Mouse (Mus musculus) stomach, embryonic 14.5 days (tissue): ENCODE data around the gene Cep126. TPM values are rescaled to one million over a fixed set of nuclear protein-coding genes. Genes with fewer than 3 reads are reported as not detected.

Source experiments
- ATAC-seq: fragments of 200-750 bp; cut with Nextera tagmentation; 2 replicates; pipeline ENCODE4 v1.8.0; 2017; ENCODE audit warnings: low read depth, moderate TSS enrichment; ENCODE audit not compliant: insufficient number of reproducible peaks, insufficient read depth, low FRiP score
- H3K27ac ChIP-seq: fragments of 300-500 bp; sonication (generic); 2 replicates; pipeline ENCODE4 v1.5.1; 2014; ENCODE audit warnings: mild to moderate bottlenecking, low read length, moderate library complexity, mixed read lengths
- H3K27me3 ChIP-seq: fragments of 300-500 bp; sonication (generic); 2 replicates; pipeline ENCODE4 v1.6.1; 2014; ENCODE audit warnings: low read length, control low read depth, mixed read lengths; ENCODE audit not compliant: control insufficient read depth, insufficient read depth
- H3K36me3 ChIP-seq: fragments of 300-500 bp; sonication (generic); 2 replicates; pipeline ENCODE4 v1.6.1; 2014; ENCODE audit warnings: mild to moderate bottlenecking, control low read depth, low read length, moderate library complexity, mixed read lengths; ENCODE audit not compliant: control insufficient read depth, insufficient read depth
- H3K4me1 ChIP-seq: fragments of 300-500 bp; sonication (generic); 2 replicates; pipeline ENCODE4 v1.6.1; 2014; ENCODE audit warnings: low read length, control low read depth, mixed read lengths; ENCODE audit not compliant: control insufficient read depth, insufficient read depth
- H3K4me2 ChIP-seq: fragments of 300-500 bp; sonication (generic); replicated peaks from 2 replicates; pipeline ENCODE4 v1.6.1; 2014; ENCODE audit warnings: low read depth, low read length, control low read depth
- H3K4me3 ChIP-seq: fragments of 300-500 bp; sonication (generic); 2 replicates; pipeline ENCODE4 v1.5.1; 2014; ENCODE audit warnings: low read depth, low read length, control low read depth
- H3K9ac ChIP-seq: fragments of 300-500 bp; sonication (generic); replicated peaks from 2 replicates; pipeline ENCODE4 v1.6.1; 2014; ENCODE audit warnings: low read depth, mild to moderate bottlenecking, control low read depth, low read length, moderate library complexity, mixed read lengths
- H3K9me3 ChIP-seq: fragments of 300-500 bp; sonication (generic); 2 replicates; pipeline ENCODE4 v1.6.1; 2016; ENCODE audit warnings: low read depth, low read length, control low read depth; ENCODE audit not compliant: control insufficient read depth
- whole genome bisulfite sequencing: fragments of 180-500 bp; shearing (Covaris S2); extraction: QIAGEN DNeasy Blood & Tissue Kit; methylation state at CpG from one replicate; pipeline ENCODE4 v1.1.7; 2014; 5-methylcytosine and 5-hydroxymethylcytosine counted together
- polyA plus RNA-seq: library from polyadenylated mRNA; unstranded; fragments of >200 nt; fragmentation: Nextera tagmentation; extraction: Ambion mirVana; gene quantifications from 2 replicates; pipeline ENCODE4 v1.2.1, GENCODE M21; 2014

Cep126 gene
- 3.6 and 3.7 TPM in 2 replicates for polyA plus RNA-seq

DNA sequence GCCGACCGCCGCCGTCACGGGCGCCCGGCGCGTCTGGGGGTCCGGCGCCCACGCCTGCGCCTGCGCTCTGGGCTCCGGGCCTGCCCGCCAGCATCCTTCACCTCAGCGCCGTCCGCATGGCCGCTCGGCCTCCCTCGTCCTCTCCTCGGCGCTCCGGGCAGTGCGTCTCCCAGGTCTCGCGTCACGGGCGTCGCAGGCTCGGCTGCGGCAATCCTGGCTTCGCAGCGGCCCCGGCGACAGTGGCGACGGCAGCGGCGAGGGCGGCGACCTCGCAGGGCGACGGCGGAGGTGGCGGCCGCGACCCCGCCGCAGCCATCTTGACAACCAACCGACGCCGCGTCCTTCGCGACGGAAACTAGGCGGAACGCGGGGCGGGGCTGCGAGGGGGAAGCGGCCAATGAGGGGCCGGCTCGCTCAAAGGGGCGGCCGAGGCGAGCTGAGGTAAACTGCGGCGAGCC is at the start of gene Cep126:
Gene Cep126 (minus strand): TSS at position 178 of the 458 bp plus-strand sequence.
- Histone ChIP-seq H3K4me3 (peak within 1 kb of the TSS; percentile 64), H3K4me2 (peak within 1 kb of the TSS; percentile 56), H3K36me3 (no peaks in the 10 kb centered on the region), H3K4me1 (no peaks in the 10 kb centered on the region), H3K9ac (peak within 1 kb of the TSS; percentile 28; the same call in 1 of the 2 replicates), H3K27ac (no peak within 1 kb of the TSS), H3K27me3 (no peaks in the 10 kb centered on the region), H3K9me3 (no peaks in the 10 kb centered on the region)
- peak; percentile 95 for ATAC-seq
- WGBS: under 1% methylated on average over 70 of the region's 72 CpGs

DNA sequence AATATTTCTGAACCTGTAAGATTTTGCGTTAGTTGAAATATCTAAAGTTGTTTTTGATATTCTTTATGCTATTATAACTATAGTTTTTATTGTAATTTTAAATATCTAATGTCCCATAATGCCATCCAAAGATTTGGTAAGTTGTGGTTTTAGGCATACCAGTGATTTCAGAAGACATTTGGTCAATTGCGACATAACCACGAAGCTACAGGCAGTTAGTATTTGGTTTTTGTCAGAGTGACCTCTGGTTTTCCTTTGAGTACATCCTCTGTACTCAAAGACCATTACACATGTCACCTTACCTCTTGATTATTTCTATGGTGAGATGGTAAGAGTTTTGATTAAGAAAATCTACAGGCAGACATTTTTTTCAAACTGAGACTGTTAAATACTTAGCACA is 45.5 kb upstream of the Cep126 start:
- ATAC-seq: no peak
- no peak overlapping the region for H3K4me3 ChIP-seq

GRCm38 (mm10) chr9:8177099-8177498 is 43.0 kb upstream of the Cep126 start:
- ATAC-seq: no peak
- Histone ChIP-seq H3K36me3 (no peaks in the 10 kb centered on the region), H3K9ac (no peak overlapping the region), H3K27me3 (no peaks in the 10 kb centered on the region), H3K4me1 (no peaks in the 10 kb centered on the region), H3K9me3 (no peaks in the 10 kb centered on the region), H3K27ac (no peak overlapping the region), H3K4me3 (no peak overlapping the region), H3K4me2 (no peak overlapping the region)
- 69% methylated on average over 3 of the region's 3 CpGs for WGBS

More for the DNA sequence above, 45.5 kb upstream of the Cep126 start:
- Histone ChIP-seq H3K9ac (no peak overlapping the region), H3K27ac (no peak overlapping the region), H3K27me3 (no peaks in the 10 kb centered on the region), H3K4me2 (no peak overlapping the region), H3K4me1 (no peaks in the 10 kb centered on the region), H3K36me3 (no peaks in the 10 kb centered on the region), H3K9me3 (no peaks in the 10 kb centered on the region)
- WGBS: 85% methylated on average over 3 of the region's 3 CpGs

DNA sequence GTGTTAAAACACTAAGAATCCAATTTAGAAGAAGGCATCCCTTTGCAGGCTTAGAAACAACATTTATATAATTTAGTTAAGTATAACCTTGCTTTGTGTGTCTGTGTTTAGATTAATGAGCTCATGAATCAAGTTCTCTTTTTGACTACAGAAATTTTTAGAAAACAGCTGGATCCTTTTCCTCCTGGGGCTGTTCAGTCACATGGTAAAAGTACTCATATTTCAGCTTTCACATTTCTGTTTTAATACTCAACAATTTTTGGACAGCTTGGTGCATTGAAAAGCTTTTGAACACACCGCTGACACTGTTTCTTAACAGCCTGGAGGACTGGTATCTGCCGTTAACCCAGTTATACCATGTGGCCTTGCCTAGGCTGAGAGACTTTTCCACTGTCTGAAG is 22.9 kb upstream of the Cep126 start:
- no peak for ATAC-seq
- H3K4me2 ChIP-seq: no peak overlapping the region

GRCm38 (mm10) chr9:8139501-8139900 is 5.4 kb upstream of the Cep126 start:
- no peak for ATAC-seq
- Histone ChIP-seq H3K9me3 (no peaks in the 10 kb centered on the region), H3K9ac (no peak overlapping the region), H3K4me2 (no peak overlapping the region), H3K27me3 (no peaks in the 10 kb centered on the region), H3K4me3 (no peak overlapping the region), H3K4me1 (no peaks in the 10 kb centered on the region), H3K27ac (no peak overlapping the region), H3K36me3 (no peaks in the 10 kb centered on the region)
- WGBS: 67% methylated on average over 1 of the region's 1 CpGs

More for the DNA sequence above, 22.9 kb upstream of the Cep126 start:
- no peaks in the 10 kb centered on the region for H3K36me3 ChIP-seq
- H3K4me3 ChIP-seq: no peak overlapping the region
- no peaks in the 10 kb centered on the region for H3K9me3 ChIP-seq
- no peak overlapping the region for H3K27ac ChIP-seq
- no peak overlapping the region for H3K9ac ChIP-seq
- 55% methylated on average over 2 of the region's 2 CpGs for WGBS
- H3K27me3 ChIP-seq: no peaks in the 10 kb centered on the region
- no peaks in the 10 kb centered on the region for H3K4me1 ChIP-seq

GRCm38 (mm10) chr9:8133586-8134115 is 443 bp downstream of the Cep126 start:
- Histone ChIP-seq H3K9me3 (no peaks in the 10 kb centered on the region), H3K4me2 (peak overlapping the region; percentile 56), H3K4me1 (no peaks in the 10 kb centered on the region), H3K36me3 (no peaks in the 10 kb centered on the region), H3K27me3 (no peaks in the 10 kb centered on the region), H3K27ac (no peak overlapping the region), H3K4me3 (peak overlapping the region; percentile 64), H3K9ac (peak overlapping the region; percentile 28; the same call in 1 of the 2 replicates)
- 4% methylated on average over 22 of the region's 22 CpGs for WGBS
- ATAC-seq: peak; percentile 19; the same call in 1 of the 2 replicates

DNA sequence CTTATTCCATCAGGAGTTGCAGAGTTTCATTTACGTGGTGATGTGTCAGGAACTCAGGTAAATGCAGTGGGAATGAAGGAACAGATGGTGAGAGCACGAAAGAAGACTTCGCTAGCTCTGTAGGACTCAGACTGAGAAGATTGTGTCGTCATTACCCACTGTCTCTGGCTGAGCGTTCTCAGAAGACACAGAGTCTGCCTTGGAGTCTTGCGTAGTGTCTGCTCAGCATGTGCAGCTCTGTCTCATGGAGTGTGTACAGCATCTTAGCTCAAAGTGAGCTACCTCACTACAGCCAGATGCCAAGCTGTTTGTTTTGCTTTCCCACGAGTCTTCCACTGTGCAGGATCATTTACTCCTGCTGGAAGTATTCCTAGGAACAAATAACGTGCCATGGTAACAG is 10.6 kb downstream of the Cep126 start:
- no peaks in the 10 kb centered on the region for H3K27me3 ChIP-seq
- H3K9ac ChIP-seq: no peak overlapping the region
- no peak overlapping the region for H3K27ac ChIP-seq
- ATAC-seq: no peak
- 90% methylated on average over 8 of the region's 8 CpGs for WGBS
- no peak overlapping the region for H3K4me3 ChIP-seq
- H3K36me3 ChIP-seq: no peaks in the 10 kb centered on the region
- H3K4me1 ChIP-seq: no peaks in the 10 kb centered on the region
- H3K9me3 ChIP-seq: no peaks in the 10 kb centered on the region
- no peak overlapping the region for H3K4me2 ChIP-seq

DNA sequence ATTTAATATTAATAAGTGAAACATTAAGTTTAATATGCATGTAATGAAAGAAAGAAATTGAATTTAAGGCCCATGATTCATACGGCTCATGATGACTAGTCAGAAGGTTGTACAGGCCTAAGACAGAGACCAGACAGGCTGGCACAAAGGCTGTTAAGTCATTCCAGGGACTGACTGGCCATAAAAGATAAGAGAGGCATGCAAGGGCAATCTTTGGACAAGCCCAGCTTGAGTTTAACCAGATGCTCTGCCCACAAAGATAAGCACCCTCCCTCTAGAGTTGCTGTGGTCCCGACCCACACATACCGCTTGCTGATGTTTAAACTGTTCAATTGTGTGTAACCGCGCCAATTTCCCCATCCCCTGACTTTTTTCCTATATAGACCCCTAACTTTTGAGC is 19.6 kb downstream of the Cep126 start:
- no peak overlapping the region for H3K9ac ChIP-seq
- H3K4me1 ChIP-seq: no peaks in the 10 kb centered on the region
- ATAC-seq: no peak
- WGBS: 90% methylated on average over 5 of the region's 5 CpGs
- H3K27ac ChIP-seq: no peak overlapping the region
- H3K36me3 ChIP-seq: no peaks in the 10 kb centered on the region
- H3K27me3 ChIP-seq: no peaks in the 10 kb centered on the region
- H3K4me2 ChIP-seq: no peak overlapping the region
- no peaks in the 10 kb centered on the region; the same call in 1 of the 2 replicates for H3K9me3 ChIP-seq
- H3K4me3 ChIP-seq: no peak overlapping the region

- no peak for ATAC-seq
- 86% methylated on average over 4 of the region's 4 CpGs for WGBS
These were observed 31.0 kb downstream of the Cep126 start for GRCm38 (mm10) chr9:8103050-8103449.

More at GRCm38 (mm10) chr9:8103050-8103449, 31.0 kb downstream of the Cep126 start:
- Histone ChIP-seq H3K4me3 (no peak overlapping the region), H3K9me3 (no peaks in the 10 kb centered on the region), H3K9ac (no peak overlapping the region), H3K36me3 (no peaks in the 10 kb centered on the region), H3K27me3 (no peaks in the 10 kb centered on the region), H3K4me2 (no peak overlapping the region), H3K27ac (no peak overlapping the region), H3K4me1 (no peaks in the 10 kb centered on the region)
